Mouse (Mus musculus): ENCODE results near the gene Hps6.

Gene Hps6

DNA sequence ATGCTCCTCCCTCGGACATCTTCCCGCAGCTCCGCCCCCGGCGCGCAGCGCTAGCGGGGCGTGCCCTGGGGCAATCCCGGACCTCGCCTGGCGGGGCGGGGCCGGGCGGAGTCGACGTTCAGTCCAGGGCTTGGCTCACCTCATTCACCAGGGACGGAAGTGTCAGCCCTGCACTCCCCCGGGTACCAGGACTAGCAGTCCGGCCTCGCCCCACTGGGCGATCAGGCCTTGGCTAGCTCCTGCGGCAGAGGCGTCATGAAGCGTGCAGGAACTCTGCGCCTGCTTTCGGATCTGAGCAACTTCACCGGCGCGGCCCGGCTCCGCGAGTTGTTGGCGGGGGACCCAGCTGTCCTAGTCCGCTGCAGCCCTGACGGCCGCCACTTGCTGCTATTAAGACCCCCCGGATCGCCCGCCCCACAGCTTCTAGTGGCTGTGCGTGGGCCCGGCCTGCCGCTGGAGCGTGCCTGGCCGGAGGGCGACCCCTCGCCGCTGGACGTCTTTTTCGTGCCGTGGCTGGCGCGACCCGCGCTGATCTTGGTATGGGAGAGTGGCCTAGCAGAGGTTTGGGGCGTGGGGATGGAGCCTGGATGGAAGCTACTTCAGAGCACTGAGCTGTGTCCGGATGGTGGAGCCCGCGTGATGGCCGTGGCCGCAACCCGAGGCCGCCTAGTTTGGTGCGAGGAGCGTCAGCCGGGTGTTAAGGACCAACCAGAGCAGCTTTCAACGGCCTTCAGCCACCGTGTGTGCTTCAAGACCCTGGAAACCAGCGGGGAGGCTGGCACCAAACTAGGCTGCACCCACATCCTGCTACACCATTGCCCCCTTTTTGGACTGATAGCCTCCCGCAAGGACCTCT lies at the start of gene Hps6:
Gene Hps6 (plus strand): TSS at position 138 of the 856 bp plus-strand sequence.
- peak; percentile 91 for DNase-seq (ENCODE audit: low read depth, low spot score)

DNA sequence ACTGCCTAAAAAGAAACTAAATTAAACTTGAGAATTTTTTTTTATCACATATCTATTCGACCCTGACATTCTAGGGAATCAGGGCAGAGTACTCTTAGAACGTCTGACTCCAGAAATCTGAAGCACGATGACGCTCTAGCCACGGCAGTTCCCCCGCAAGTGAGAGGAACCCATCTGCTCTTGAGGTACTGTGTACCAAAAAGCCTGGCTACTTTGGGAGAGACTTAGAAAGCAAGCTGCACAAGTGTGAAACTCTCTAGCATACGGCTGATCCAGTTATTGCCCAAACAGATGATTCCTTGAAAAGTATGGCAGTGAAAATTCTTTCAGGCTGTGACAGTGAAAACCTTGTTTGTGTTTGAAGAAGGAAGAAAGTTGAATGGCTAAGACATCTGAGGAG lies 46.6 kb upstream of the Hps6 start:
- DNase-seq (ENCODE audit: low read depth, low spot score) = no peak

DNA sequence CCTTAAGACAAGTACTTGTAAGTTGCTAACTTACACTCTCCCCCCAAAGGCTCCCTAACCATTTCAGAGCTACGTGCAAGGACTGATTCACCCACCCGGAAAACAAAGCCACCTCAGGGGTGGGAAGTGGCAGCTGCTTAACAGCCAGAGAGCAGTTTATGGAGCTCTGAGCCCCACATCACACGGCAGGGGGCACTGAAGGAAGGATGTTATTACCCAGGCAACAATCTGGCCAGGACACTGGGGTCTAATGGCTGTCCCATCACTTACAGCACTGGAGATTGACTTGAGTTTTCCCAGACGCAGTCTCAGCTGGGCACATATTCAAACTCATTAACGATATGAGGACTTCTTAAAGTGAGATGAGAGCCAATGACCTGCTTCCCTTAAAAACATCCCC lies 42.5 kb upstream of the Hps6 start:
- peak; percentile 9 for DNase-seq (ENCODE audit: low read depth, low spot score)

DNA sequence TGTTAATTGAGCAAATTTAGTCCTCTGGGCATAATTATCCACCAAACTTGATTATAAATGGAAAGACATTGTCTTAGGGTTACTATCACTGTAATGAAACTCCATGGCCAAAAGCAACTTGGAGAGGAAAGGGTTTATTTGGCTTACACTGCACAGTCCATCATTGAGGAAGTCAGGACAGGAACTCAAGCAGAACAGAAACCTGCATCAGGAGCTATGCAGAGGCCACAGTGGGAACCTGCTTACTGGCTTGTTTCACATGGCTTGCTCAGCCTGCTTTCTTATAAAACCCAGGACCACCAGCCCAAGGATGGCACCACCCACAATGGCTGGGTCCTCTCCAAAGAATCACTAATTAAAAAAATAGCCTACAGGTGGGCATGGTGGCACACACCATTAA lies 18.9 kb upstream of the Hps6 start:
- no peak for DNase-seq (ENCODE audit: low read depth, low spot score)

DNA sequence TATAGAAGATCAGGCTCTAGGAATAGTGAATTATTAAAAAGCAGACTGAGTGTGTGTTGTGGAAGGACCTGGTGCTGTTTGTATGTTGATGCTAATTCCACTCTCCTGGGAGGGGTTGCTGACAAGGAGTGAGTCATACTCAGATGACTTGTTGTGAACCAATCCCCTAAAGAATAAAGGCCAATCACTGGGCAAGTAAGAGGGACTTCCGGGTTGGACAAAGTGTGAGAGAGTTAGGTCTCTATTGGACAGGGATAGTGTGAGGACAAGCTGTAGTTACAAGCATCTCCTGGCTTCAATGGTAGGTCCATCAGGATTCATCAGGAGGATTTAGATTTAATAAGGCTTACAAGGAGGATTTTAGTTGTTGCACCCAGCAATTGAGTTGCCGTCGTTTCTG lies 15.1 kb upstream of the Hps6 start:
- DNase-seq (ENCODE audit: low read depth, low spot score) = peak; percentile 59

DNA sequence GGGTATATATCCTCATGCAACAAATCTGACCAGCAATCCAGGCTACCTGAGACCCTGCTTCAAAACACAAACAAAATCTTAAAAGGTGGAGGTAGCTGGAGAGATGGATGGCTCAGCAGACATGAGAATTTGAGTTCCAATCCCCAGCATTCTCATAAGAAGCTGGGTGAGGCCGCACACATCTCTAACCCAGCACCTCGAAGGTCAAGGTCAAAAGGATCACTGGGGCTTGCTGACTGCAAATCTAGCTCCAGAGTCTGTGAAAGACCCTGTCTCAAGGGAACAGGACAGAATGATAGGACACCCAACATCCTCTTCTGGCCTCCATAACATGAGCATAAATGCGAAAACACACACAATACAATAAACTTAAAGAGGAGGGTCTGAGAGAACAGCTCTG lies 12.1 kb upstream of the Hps6 start:
- DNase-seq (ENCODE audit: low read depth, low spot score) = peak; percentile 60

DNA sequence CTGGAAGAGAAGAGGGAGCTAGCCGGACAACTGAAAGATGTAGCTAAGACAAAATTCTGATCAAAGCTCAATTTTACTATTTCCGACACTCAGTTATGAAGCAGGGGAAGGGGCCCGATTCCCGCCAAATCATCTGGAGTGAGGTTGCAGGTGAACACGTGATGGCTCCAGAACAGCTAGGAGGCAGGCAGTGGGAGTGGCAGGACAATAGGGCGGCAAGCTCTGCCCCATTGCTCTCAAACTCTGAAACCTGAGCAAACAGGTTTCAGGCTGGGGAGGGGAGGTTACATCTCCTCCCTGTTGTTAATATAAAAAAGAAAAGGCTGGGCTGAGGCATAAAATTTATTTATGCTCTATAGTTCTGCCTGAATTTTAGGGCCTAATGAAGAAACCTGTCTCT lies 9.9 kb upstream of the Hps6 start:
- peak; percentile 94 for DNase-seq (ENCODE audit: low read depth, low spot score)

DNA sequence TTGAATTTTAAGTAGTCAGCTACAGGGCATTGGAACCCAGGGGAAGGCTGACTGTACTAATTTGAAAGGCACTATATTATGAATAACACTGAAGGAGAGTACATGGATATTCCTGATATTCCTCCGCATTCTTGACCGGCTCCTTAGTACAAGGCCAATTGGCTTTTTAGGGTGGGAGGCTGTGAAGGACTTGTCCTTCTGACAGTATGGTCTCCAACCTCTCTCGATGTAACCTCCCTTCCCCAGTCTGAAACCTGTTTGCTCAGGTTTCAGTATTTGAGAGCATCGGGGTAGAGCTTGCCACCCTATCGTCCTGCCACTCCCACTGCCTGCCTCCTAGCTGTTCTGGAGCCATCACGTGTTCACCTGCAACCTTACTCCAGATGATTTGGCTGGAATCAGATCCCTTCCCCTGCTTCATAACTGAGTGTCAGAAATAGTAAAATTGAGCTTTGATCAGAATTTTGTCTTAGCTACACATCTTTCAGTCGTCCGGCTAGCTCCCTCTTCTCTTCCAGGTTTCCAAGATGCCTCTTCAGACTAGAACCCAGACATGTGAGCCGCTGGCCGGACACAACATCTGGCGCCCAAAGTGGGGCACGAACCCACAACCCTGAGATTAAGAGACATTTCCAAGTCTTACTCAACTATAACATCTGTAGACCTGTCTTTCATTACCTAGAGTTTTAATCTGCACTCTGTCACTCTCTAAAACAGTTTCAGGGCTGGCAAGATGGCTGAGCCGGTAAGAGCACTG lies 9.1 kb upstream of the Hps6 start:
- DNase-seq (ENCODE audit: low read depth, low spot score) = peak; percentile 96

DNA sequence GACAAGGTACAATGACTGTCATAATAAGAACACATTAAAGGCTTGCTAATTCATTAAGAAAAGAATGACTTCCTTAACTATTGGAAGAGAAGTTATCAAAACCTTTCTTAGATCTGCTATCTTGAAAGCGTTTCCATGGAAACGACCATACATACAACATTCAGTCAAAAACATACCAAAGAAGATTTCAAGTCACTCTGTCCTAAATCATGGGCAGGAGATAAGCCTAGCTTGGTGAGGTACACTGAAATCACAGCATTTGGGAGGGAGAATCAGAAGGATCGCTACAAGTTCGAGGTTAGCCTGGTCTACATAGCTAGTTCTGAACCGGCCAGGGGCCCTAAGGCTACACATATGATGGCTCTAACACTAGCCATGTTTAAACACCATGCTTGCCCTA lies 5.9 kb upstream of the Hps6 start:
- no peak for DNase-seq (ENCODE audit: low read depth, low spot score)

DNA sequence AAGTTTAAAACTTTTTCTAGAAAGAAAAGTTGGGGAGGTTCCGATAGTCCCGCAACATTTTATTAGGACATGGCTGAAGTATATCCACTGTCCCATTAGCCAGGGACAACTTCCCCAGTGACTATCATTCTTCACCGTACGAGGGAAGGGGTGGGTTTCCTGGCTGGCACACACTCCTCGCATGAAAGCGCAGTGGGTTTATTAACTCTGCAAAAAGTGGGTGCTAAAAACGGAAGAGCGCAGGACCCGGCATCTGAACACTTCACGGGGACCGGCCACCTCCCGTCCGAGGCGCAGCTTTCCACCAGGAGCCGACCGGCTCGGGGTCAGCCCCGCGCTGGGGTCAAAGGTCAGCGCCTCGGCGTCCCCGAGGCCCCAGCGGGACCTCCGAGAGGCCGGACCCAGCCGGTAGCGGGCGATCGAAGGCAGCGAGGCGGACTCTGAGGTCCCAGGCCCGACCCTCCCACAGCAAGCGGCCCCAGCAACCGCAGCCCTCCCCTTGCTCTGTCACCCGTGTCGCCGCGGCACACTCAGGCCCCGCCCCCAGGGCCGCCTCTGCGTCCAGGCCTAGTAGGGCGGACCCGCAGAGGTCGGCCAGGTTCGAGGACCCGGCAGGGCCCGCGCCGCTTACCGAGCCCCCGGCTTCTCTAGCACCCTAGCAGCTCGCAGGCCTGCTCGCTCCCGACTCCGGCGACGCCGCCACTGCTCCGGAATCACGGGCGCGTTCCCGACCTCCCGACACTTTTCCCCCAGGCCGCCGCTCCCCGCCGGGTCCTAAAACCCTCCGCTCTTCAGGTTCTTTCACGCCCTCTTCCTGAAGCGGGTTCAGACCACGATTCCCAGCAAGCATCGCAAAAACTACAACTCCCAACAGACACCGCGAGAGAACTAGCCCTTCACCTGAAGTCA lies 5.3 kb upstream of the Hps6 start, which contains the start of gene Armh3:
Gene Armh3 (minus strand): TSS at position 704 of the 909 bp plus-strand sequence.
- peak; percentile 98 for DNase-seq (ENCODE audit: low read depth, low spot score)

DNA sequence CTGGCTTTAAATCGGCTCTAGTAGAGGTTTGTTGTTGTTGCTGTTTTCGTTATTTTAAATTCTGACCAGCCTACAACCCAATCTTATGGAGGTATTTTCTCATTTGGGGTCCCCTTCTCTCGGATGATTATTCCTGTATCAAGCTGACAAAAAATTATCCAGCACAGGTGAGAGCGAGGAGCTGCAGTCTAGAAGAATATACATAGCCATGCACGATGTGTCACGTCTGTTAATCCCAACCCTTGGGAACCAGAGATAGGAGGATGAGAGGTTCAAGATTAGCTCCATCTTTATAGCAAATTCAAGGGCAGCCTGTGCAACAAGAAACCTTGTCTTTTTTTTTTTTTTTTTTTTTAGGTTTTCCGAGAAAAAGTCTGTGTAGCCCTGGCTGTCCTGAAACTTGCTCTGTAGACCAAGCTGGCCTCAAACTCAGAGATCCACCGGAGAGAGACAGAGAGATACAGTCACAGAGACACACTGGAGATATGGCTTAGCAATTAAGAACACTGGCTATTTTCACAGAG lies 4.6 kb upstream of the Hps6 start:
- no peak for DNase-seq (ENCODE audit: low read depth, low spot score)

DNA sequence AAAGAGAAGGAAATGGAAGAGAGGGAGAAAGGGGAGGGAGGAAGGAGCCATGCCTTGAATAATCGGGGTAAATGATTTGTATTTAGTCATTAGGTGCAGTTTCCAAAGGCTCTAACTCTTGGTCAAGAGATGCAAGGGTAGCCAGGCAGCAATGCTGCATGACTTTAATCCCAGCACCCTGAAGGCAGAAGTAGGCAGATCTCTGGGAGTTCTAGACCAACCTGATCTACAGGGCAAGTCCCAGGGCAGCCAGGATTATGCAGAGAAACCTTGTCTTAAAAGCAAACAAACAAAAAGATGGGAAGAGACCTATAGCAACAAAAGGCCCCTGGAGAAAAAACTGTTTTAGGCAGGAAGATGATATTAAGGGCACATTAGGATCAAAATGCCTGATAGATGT lies 3.9 kb upstream of the Hps6 start:
- DNase-seq (ENCODE audit: low read depth, low spot score) = no peak

DNA sequence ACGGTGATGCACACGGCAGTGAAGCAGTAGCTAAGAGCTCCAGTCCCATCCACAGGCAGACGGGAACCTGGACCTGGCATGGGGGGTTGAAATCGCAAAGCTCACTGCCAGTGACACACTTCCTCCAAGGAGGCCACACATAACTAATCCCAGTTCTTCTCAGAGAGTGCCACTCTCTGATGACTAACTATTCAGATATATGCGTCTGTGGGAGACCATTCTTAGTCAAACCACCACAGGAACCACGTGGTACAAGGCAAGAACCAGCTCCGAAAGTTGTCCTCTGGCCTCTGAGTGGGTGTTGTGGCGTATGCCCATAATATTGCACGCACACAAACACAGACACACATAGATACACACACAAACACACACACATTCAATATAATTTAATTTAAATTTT lies 1.0 kb upstream of the Hps6 start:
- DNase-seq (ENCODE audit: low read depth, low spot score) = peak; percentile 22

DNA sequence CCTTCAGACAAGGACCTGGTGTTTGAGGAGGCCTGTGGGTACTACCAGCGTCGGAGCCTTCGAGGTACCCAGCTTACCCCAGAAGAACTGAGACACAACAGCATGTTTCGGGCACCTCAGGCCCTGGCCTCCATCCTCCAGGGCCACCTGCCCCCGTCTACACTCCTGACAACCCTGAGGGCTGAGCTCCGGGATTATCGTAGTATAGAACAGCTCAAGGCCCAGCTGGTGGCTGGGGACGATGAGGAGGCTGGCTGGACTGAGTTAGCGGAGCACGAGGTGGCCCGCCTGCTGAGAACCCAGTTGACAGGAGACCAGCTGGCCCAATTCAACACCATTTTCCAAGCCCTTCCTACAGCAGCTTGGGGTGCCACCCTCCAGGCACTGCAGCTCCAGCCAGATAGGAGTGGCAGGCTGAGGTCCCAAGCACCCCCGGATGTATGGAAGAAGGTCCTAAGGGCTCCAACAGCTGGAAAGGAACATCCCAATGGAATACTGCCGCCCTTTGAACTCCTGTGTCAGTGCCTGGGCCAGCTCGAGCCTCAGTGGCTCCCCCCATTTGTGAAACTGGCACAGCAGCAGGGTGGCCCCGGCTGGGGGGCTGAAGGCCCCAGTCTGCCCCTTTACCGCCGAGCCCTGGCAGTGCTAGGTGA lies 1.6 kb downstream of the Hps6 start:
- DNase-seq (ENCODE audit: low read depth, low spot score) = no peak

DNA sequence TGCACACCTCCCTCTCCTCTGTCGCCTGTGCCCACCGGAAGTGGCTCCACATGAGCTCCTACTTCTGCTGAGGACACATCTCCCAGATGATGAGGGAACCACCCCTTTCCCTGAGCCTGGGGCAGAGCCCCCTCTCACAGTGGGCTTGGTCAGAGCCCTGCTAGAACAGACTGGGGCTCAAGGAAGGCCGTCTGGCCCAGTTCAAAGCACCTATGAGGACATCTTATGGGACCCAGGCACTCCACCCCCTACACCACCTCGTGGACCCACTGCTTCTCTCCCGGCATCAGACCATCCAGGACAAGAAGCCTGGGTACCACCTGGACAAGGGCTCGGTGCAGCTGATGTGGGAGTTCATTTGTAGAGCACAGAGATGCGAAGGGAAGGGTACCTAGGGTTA lies 2.4 kb downstream of the Hps6 start:
- DNase-seq (ENCODE audit: low read depth, low spot score) = no peak

DNA sequence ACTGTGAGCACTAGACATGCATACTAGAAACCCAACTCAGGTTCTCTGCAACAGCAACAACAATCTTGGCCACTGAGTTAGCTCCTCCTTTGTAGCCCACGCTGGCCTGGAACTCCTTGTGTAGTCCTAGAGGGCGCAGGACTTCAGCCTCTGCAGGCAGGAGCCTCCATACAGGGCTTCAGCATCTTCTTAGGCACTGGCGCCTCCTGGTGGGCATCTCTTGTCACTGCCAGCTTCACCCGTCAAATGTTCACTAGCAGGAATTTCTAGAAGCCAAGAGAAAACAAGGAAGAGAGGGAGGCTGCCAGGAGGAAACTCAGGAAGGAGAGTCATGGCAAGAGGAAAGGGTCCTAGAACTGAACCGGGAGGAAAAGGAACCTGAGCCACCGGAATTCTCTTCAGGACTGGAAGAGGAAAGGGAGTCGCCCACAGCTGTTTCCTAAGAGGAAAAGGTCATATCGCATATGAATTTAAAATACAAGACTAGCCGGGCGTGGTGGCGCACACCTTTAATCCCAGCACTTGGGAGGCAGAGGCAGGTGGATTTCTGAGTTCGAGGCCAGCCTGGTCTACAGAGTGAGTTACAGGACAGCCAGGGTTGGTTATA lies 11.4 kb downstream of the Hps6 start:
- DNase-seq (ENCODE audit: low read depth, low spot score) = peak; percentile 96

DNA sequence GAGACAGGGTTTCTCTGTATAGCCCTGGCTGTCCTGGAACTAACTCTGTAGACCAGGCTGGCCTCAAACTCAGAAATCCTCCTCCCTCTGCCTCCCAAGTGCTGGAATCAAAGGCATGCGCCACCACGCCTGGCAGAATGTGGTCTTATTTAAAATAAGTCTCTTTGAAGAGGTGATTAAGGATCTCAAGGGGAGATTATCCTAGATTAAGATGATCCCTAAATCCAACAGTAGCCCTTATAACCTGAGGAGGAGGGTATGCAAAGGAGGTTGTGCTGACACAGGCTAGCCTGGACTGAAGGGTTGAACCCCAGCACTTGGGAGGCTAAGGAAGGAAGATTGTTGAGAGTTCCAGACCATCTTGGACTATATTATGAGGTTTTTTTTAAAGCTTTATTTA lies 12.7 kb downstream of the Hps6 start:
- no peak for DNase-seq (ENCODE audit: low read depth, low spot score)

DNA sequence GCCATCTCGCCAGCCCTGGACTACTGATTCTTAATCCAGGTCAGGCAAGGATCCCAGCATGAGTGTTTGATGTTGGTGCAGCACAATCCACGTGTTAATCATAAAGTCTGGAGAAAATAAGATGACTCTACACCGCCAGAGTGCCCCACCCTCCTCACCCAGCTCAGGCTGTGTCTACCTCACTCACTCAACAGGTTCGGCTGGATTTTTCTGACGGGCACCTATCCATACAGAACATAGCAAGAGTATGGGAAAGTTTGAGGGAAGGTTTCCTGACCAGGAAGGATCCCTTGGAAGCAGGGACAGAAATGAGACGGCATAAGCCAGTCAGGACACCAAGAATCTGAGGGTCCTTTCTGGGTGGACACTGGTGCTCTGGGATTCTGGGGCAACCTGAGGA lies 21.7 kb downstream of the Hps6 start:
- no peak for DNase-seq (ENCODE audit: low read depth, low spot score)

DNA sequence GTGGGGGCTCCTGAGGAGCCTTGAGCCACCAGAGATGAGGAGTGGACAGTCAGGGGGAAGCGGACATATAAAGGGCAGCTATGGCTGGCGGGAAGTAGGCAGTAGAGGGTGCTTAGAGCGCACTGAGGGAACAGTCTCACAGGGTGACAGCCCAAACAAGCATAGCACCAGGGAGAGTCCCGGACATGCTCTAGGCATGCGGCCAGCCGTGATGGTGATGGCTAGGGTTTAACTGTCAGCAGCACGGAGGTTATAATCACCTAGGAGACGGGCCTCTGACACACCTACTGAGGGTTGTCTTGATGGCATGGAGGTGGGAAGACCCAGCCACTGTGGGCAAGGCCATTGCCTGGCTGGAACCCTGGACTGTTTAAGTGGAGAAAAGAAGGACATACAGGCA lies 23.3 kb downstream of the Hps6 start:
- DNase-seq (ENCODE audit: low read depth, low spot score) = no peak

DNA sequence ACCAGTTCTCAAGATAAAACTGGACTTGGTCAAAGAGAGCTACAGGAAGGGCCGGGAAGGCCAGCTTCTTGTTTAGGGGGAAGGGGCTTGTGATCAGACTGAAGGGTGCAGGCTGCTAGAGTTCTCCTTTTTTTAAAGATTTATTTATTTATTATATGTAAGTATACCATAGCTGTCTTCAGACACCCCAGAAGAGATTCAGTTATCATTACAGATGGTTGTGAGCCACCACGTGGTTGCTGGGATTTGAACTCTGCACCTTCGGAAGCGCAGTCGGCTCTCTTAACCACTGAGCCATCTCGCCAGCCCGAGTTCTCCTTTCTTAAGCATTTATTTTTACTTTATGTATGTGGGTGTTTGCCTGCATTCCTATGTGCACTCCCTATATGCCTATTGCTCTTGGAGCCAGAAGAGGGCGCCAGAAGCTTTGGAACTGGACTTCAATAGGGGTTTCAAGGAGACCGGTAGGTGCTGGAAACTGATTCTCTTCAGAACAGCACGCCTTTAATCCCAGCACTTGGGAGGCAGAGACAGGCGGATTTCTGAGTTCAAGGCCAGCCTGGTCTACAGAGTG lies 25.5 kb downstream of the Hps6 start:
- peak; percentile 91 for DNase-seq (ENCODE audit: low read depth, low spot score)
